Mouse (Mus musculus) lung, postnatal 36 days (tissue): ENCODE measurements around the gene Olfr709-ps1.
"Not testable (repeated sequence)": the region's sequence is repeated elsewhere in the genome, so short reads cannot be mapped to it uniquely, and the experiment has no call there.

ENCODE experiments used
- DNase-seq: peaks from one replicate; pipeline ENCODE4 v3.0.0; 2022; ENCODE audit warnings: mixed read lengths

Olfr709-ps1 gene

DNA sequence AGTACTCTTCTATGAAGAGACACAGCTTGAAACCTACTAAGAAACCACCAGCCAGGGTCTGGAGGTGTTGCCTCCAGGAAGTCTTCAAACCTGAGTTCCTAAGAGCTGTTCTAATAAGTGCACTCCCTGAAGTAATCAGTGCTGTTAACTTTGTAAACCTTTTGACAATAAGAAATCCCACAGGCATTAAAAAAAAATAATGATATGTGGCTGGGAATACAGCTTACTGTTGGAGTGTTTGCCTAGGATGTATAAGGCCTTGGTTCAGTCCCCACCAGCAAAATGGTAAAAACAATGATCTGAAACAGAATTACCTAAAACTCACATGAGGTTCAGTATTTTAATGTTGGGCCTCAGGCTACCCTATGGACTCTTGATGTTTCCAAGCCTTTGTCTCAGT is at the start of gene Olfr709-ps1:
Olfr709-ps1 (minus strand) TSS at position 101 of the 400 bp plus-strand sequence.
- no peak for DNase-seq

DNA sequence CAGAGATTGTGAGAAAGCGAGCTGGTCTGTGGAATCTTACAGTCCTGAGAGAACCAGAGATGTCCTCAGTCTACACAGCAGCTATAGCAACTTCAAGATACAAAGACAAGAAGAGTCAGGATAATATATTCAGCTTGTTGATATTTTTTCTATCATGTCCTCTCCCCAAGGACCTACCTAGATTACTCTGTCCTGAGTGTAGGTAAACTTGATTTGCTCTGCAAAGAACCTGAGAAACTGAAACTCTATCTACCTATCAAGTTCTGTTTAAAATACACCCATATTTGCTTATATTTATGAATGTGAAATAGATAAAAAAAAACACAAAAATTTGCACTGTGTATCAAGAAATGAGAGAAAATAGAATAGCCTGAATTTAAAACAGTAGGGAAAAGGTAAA is 43.3 kb upstream of the Olfr709-ps1 start, which contains the start of gene Olfr711:
Olfr711 (minus strand) TSS at position 101 of the 400 bp plus-strand sequence.
- no peak for DNase-seq

DNA sequence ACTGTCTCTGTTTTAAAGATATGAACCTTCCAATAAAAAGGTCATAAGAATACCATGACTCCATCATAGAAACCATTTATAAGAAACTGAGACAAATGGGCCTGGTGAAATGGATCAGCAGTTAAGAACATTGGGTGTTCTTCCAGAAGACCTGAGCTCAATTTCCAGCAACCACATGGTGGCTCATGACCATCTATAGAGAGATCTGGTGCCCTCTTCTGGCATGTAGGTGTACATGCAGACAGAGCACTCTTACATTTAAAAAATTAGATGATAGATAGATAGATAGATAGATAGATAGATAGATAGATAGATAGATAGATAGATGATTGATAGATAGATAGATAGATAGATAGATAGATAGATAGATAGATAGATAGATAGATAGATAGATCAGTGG is 35.5 kb upstream of the Olfr709-ps1 start:
- DNase-seq: peak; percentile 4

GRCm38 (mm10) chr7:106963837-106964236 is 31.8 kb upstream of the Olfr709-ps1 start, which contains the start of gene Olfr6:
Olfr6 (minus strand) TSS chr7:106963937.
- DNase-seq: no peak

GRCm38 (mm10) chr7:106948212-106948611 is 16.2 kb upstream of the Olfr709-ps1 start, which contains the start of gene Olfr710:
Olfr710 (minus strand) TSS chr7:106948312.
- DNase-seq: no peak

DNA sequence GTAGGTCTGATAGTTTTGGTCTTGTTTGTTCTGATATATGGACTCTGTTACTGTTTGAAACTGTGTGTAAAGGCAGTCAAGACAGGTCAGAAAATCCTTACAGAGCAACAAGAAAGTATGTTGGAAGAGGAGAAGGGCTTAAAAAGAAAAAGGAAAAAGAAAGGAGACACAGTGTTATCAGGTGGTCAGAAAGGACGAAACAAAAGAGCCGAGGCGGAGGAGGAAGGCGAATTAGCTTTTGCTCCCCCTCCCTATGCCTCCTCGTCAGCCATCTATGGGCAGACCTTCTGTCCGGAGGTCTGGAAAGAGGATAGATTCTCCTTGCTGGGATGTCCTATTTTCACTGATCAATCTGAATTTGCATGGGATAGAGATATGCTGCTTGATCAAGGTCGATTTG is 11.1 kb downstream of the Olfr709-ps1 start:
- not testable (repeated sequence) for DNase-seq

- no peak for DNase-seq
These were observed 24.3 kb downstream of the Olfr709-ps1 start, which contains the start of gene Olfr1532-ps1 for GRCm38 (mm10) chr7:106907676-106908075. Olfr1532-ps1 (plus strand) TSS chr7:106908001.

DNA sequence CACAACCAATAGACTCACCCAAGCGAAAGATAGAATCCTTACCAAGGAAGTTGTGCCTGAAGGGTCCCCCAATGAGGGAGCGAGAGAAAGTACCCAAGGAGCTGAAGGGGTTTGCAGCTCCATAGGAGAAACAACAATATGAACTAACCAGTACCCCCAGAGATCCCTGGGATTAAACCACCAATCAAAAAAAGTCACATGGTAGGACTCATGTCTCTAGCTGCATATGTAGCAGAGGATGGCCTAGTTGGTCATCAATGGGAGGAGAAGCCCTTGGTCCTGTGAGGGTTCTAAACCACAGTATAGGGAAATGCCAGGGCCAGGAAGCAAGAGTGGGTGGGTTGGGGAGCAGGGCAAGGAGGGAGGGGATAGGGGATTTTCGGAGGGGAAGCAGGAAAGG is 30.9 kb downstream of the Olfr709-ps1 start, which contains the start of gene Olfr707:
Olfr707 (minus strand) TSS at position 101 of the 400 bp plus-strand sequence.
- DNase-seq: not testable (repeated sequence)

GRCm38 (mm10) chr7:106888062-106888461 is 44.0 kb downstream of the Olfr709-ps1 start, which contains the start of gene Olfr706:
Olfr706 (minus strand) TSS chr7:106888162.
- no peak for DNase-seq

GRCm38 (mm10) chr7:106876791-106877190 is 55.2 kb downstream of the Olfr709-ps1 start, which contains the start of gene Olfr705:
Olfr705 (minus strand) TSS chr7:106876891.
- DNase-seq: no peak
